ENCODE assay signal across 26 mouse cellular contexts in the genomic region with DNA sequence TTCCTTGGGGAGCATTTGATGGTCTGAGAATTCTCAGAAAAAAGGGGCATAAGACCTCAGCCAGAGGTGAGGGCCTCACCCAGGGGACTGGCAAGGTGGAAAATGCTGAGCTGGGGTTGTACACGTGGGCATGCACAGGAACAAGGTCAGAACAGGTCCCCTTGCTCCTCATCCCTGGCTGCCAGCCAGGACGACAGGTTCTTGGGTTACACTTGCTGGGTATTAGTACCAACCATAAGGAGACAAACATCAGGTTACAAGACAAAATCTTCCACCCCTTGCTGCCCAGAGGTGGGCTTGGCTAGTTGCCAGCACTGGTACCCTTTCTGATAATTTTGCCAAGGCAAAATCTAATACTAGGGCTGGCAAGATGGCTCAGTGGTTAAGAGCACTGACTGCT. TPM values are rescaled to one million over a fixed set of nuclear protein-coding genes. Genes with fewer than 3 reads are reported as not detected.
A peak's percentile ranks its signal among the peaks of the same experiment; 100 is the strongest.
DNase-seq lines count a peak whose midpoint lies in the region; ATAC-seq and TF ChIP-seq lines count a peak whose summit lies in the region.
"Had no signal": no experiment of that assay in that cellular context is flagged by ENCODE, and none has a peak within 500 bp of the region (broad histone marks: within the 10 kb centered on the region; RNA-seq: fewer than 3 reads in every experiment).

No protein-coding gene starts in this region.

- 73% methylated on average over 2 of the region's 2 CpGs for WGBS in cerebellum, adult 2 months
- WGBS in midbrain, embryonic 13.5 days: 86% methylated on average over 2 of the region's 2 CpGs
- WGBS in midbrain, embryonic 14.5 days: 88% methylated on average over 2 of the region's 2 CpGs

- H3K27ac ChIP-seq in cerebellum, adult 2 months (ENCODE audit: insufficient read depth, low read length): 0 out of 2 replicates have a peak overlapping the region, but pooled peaks have one; percentile 4
- no peak overlapping the region for H3K27ac ChIP-seq in gastrocnemius, adult 2 months
- H3K27ac ChIP-seq in midbrain, embryonic 13.5 days: 0 out of 2 replicates have a peak overlapping the region, but pooled peaks have one; percentile 98
- H3K27ac ChIP-seq in midbrain, embryonic 14.5 days (replicated peaks; ENCODE audit: low read depth, low read length): no peak overlapping the region

- peaks cover 21% of the 10 kb centered on the region; the same call in 1 of the 2 replicates for H3K4me1 ChIP-seq in cerebellum, adult 2 months (ENCODE audit: control insufficient read depth, insufficient read depth, low read length)
- H3K4me1 ChIP-seq in midbrain, embryonic 13.5 days (replicated peaks): peaks cover 38% of the 10 kb centered on the region
- peaks cover 26% of the 10 kb centered on the region for H3K4me1 ChIP-seq in midbrain, embryonic 14.5 days (ENCODE audit: control insufficient read depth, insufficient read depth, low read length)

- no peak overlapping the region for H3K9ac ChIP-seq in midbrain, embryonic 13.5 days (replicated peaks)
- H3K9ac ChIP-seq in midbrain, embryonic 14.5 days (replicated peaks; ENCODE audit: low read length): no peak overlapping the region
- H3K9ac ChIP-seq: liver, postnatal 0 days had no signal

- TF ChIP-seq CTCF in cerebellum, adult 2 months (IDR thresholded peaks at IDR 0.05; ENCODE audit: borderline replicate concordance, insufficient read depth, low read depth, low read length): no peak
- TF ChIP-seq CTCF in gastrocnemius, adult 2 months (IDR thresholded peaks at IDR 0.05): no peak

- peaks cover 53% of the 10 kb centered on the region for H3K36me3 ChIP-seq in midbrain, embryonic 13.5 days
- H3K36me3 ChIP-seq in midbrain, embryonic 14.5 days (ENCODE audit: control insufficient read depth, insufficient read depth, low read length): peaks cover 37% of the 10 kb centered on the region

- H3K4me2 ChIP-seq in midbrain, embryonic 13.5 days (replicated peaks): no peak overlapping the region
- H3K4me2 ChIP-seq in midbrain, embryonic 14.5 days (ENCODE audit: low read length): no peak overlapping the region

- no peak overlapping the region for H3K4me3 ChIP-seq in cerebellum, adult 2 months (replicated peaks; ENCODE audit: insufficient read depth, low read depth, low read length)
- H3K4me3 ChIP-seq in gastrocnemius, adult 2 months: no peak overlapping the region
- no peak overlapping the region for H3K4me3 ChIP-seq in midbrain, embryonic 13.5 days (replicated peaks)
- H3K4me3 ChIP-seq in midbrain, embryonic 14.5 days (replicated peaks; ENCODE audit: low read depth, low read length): no peak overlapping the region
- H3K4me3 ChIP-seq: megakaryocyte, embryonic 14.5 days had no signal

- no peaks in the 10 kb centered on the region for H3K27me3 ChIP-seq in cerebellum, adult 2 months (ENCODE audit: control insufficient read depth, insufficient read depth, low read length)
- H3K27me3 ChIP-seq in midbrain, embryonic 13.5 days: no peaks in the 10 kb centered on the region
- no peaks in the 10 kb centered on the region for H3K27me3 ChIP-seq in midbrain, embryonic 14.5 days (ENCODE audit: control insufficient read depth, insufficient read depth, low read length)

- H3K9me3 ChIP-seq in midbrain, embryonic 13.5 days: no peaks in the 10 kb centered on the region
- no peaks in the 10 kb centered on the region for H3K9me3 ChIP-seq in midbrain, embryonic 14.5 days (ENCODE audit: control insufficient read depth, low read length)
- H3K9me3 ChIP-seq: megakaryocyte, embryonic 14.5 days had no signal

- intact Hi-C loops in gastrocnemius, adult 2 months (cut with DNase I): no loop called here
- intact Hi-C loops in gastrocnemius, postnatal 14 days (cut with DNase I; ENCODE audit: low total_unique reads): no loop called here

- no peak for TF ChIP-seq POLR2A in cerebellum, adult 2 months (IDR thresholded peaks at IDR 0.05; ENCODE audit: borderline replicate concordance, insufficient read depth, low read length)

- no peak for ATAC-seq in midbrain, embryonic 13.5 days
- ATAC-seq in midbrain, embryonic 14.5 days (ENCODE audit: low FRiP score, low TSS enrichment): no peak
- ATAC-seq: activated CD4-positive, CD25-positive, alpha-beta regulatory T cell, adult 4 months; CD4-positive, CD25-positive, alpha-beta regulatory T cell, adult 4 months; liver, postnatal 0 days; midbrain, embryonic 16.5 days had no signal

- peak in 1 of 2 experiments; percentile 37 for DNase-seq in cerebellum, adult 2 months
- no peak for DNase-seq in cerebellum, adult 18-20 months
- DNase-seq in gastrocnemius, adult 2 months: peak; percentile 66
- DNase-seq in gastrocnemius, postnatal 14 days: no peak
- no peak for DNase-seq in midbrain, embryonic 14.5 days
- DNase-seq in naive thymus-derived CD4-positive, alpha-beta T cell, adult 2 months (ENCODE audit: low read depth): peak; percentile 40
- no peak for DNase-seq in left cerebral cortex, adult 9 months (ENCODE audit: low spot score in 2 of 2)
- DNase-seq: adrenal gland, postnatal 10 days; kidney, adult 11 months; liver; liver, postnatal 0 days; spleen, adult 18-20 months had no signal

RNA-seq across cellular contexts. Expression of a gene that starts 1.6 kb away (rescaled TPM):
- 36.1 and 41.1 TPM in 2 replicates for polyA plus RNA-seq in cerebellum, adult 2 months (2012; rRNA removed)
- 1 to 10 TPM; 1.3 to 1.7 TPM for total RNA-seq in gastrocnemius, adult 2 months (2021)
- total RNA-seq in gastrocnemius, postnatal 14 days (2021): 1 to 10 TPM; 5.9 to 8.6 TPM
- 211 TPM in 2 replicates for polyA plus RNA-seq in midbrain, embryonic 13.5 days (2015; fragmentation: Nextera tagmentation; extraction: Ambion mirVana)
- 161 and 171 TPM in 2 replicates for polyA plus RNA-seq in midbrain, embryonic 14.5 days (2014; fragmentation: Nextera tagmentation; extraction: Ambion mirVana)

RNA-seq across cellular contexts. Expression of a gene that starts 1.6 kb away (rescaled TPM):
- not detected in 2 replicates for polyA plus RNA-seq in cerebellum, adult 2 months (2012; rRNA removed)
- not detected for total RNA-seq in gastrocnemius, adult 2 months (2021)
- not detected for total RNA-seq in gastrocnemius, postnatal 14 days (2021)
- polyA plus RNA-seq in midbrain, embryonic 13.5 days (2015; fragmentation: Nextera tagmentation; extraction: Ambion mirVana): 1.7 TPM in 1 of 2 replicates, not detected in the other
- not detected in 2 replicates for polyA plus RNA-seq in midbrain, embryonic 14.5 days (2014; fragmentation: Nextera tagmentation; extraction: Ambion mirVana)
- total RNA-seq: adrenal gland, postnatal 10 days; ES-E14; layer of hippocampus, postnatal 14 days; left cerebral cortex, postnatal 14 days had no signal
- polyA plus RNA-seq: activated CD4-positive, CD25-positive, alpha-beta regulatory T cell, adult 4 months; CD4-positive, CD25-positive, alpha-beta regulatory T cell, adult 4 months; forebrain, embryonic 11.5 days; frontal cortex, adult 2 months; heart, embryonic 14.5 days; kidney, embryonic 16.5 days; large intestine, adult 2 months; liver, postnatal 0 days; midbrain, embryonic 16.5 days; stomach, embryonic 14.5 days had no signal

RNA-seq across cellular contexts. Expression of a gene that starts 39.7 kb away (rescaled TPM):
- polyA plus RNA-seq in cerebellum, adult 2 months (2012; rRNA removed): 58.2 and 65.4 TPM in 2 replicates
- total RNA-seq in gastrocnemius, adult 2 months (2021): 10 to 100 TPM; 10.0 to 10.5 TPM
- 10 to 100 TPM; 13.0 to 15.3 TPM for total RNA-seq in gastrocnemius, postnatal 14 days (2021)
- 33.8 and 36.9 TPM in 2 replicates for polyA plus RNA-seq in midbrain, embryonic 13.5 days (2015; fragmentation: Nextera tagmentation; extraction: Ambion mirVana)
- polyA plus RNA-seq in midbrain, embryonic 14.5 days (2014; fragmentation: Nextera tagmentation; extraction: Ambion mirVana): 30.0 and 30.5 TPM in 2 replicates

RNA-seq across cellular contexts. Expression of a gene that starts 53.9 kb away (rescaled TPM):
- 82.4 and 88.8 TPM in 2 replicates for polyA plus RNA-seq in cerebellum, adult 2 months (2012; rRNA removed)
- total RNA-seq in gastrocnemius, adult 2 months (2021): 10 to 100 TPM; 68.3 to 78.9 TPM
- 10 to 100 TPM; 62.1 to 69.8 TPM for total RNA-seq in gastrocnemius, postnatal 14 days (2021)
- 96.2 and 101 TPM in 2 replicates for polyA plus RNA-seq in midbrain, embryonic 13.5 days (2015; fragmentation: Nextera tagmentation; extraction: Ambion mirVana)
- 48.7 and 87.5 TPM in 2 replicates for polyA plus RNA-seq in midbrain, embryonic 14.5 days (2014; fragmentation: Nextera tagmentation; extraction: Ambion mirVana)

RNA-seq across cellular contexts. Expression of a gene that starts 54.5 kb away (rescaled TPM):
- 45.4 and 45.6 TPM in 2 replicates for polyA plus RNA-seq in cerebellum, adult 2 months (2012; rRNA removed)
- total RNA-seq in gastrocnemius, adult 2 months (2021): 10 to 100 TPM; 24.3 to 24.7 TPM
- total RNA-seq in gastrocnemius, postnatal 14 days (2021): 10 to 100 TPM; 22.5 to 24.8 TPM
- polyA plus RNA-seq in midbrain, embryonic 13.5 days (2015; fragmentation: Nextera tagmentation; extraction: Ambion mirVana): 101 and 105 TPM in 2 replicates
- polyA plus RNA-seq in midbrain, embryonic 14.5 days (2014; fragmentation: Nextera tagmentation; extraction: Ambion mirVana): 56.3 and 88.3 TPM in 2 replicates

Comparison
In these comparisons a context has a peak if more than half of its experiments do, and no peak if none do; other contexts are left out.
1. DNase-seq: peak in gastrocnemius, adult 2 months (single experiment) and naive thymus-derived CD4-positive, alpha-beta T cell, adult 2 months (single experiment); none in cerebellum, adult 18-20 months (0 of 2), gastrocnemius, postnatal 14 days (single experiment), midbrain, embryonic 14.5 days (single experiment) and left cerebral cortex, adult 9 months (0 of 2).
2. H3K27ac ChIP-seq: peak in cerebellum, adult 2 months (single experiment) and midbrain, embryonic 13.5 days (single experiment); none in gastrocnemius, adult 2 months (single experiment) and midbrain, embryonic 14.5 days (single experiment).